Mouse (Mus musculus) forebrain, postnatal 0 days (tissue): ENCODE data around the gene Lima1. TPM values are rescaled to one million over a fixed set of nuclear protein-coding genes. Genes with fewer than 3 reads are reported as not detected.

Experiments
- ATAC-seq: fragments of 200-750 bp; cut with Nextera tagmentation; 2 replicates; pipeline ENCODE4 v1.8.0; 2017; ENCODE audit warnings: mild to moderate bottlenecking, moderate library complexity
- DNase-seq: peaks from one replicate; pipeline ENCODE4 v3.0.0-alpha.2; 2015
- H3K27ac ChIP-seq: fragments of 300-500 bp; sonication (generic); 2 replicates; pipeline ENCODE4 v1.5.1; 2014; ENCODE audit warnings: low read depth, mild to moderate bottlenecking, antibody characterized with exemption, low read length, moderate library complexity, mixed read lengths
- H3K27me3 ChIP-seq: fragments of 300-500 bp; sonication (generic); 2 replicates; pipeline ENCODE4 v1.6.1; 2014; ENCODE audit warnings: mild to moderate bottlenecking, low read length, mixed read lengths; ENCODE audit not compliant: insufficient read depth
- H3K36me3 ChIP-seq: fragments of 300-500 bp; sonication (generic); 2 replicates; pipeline ENCODE4 v1.6.1; 2014; ENCODE audit warnings: mild to moderate bottlenecking, moderate library complexity; ENCODE audit not compliant: insufficient read depth
- H3K4me1 ChIP-seq: fragments of 300-500 bp; sonication (generic); 2 replicates; pipeline ENCODE4 v1.6.1; 2014; ENCODE audit warnings: antibody characterized with exemption; ENCODE audit not compliant: insufficient read depth
- H3K4me2 ChIP-seq: fragments of 300-500 bp; sonication (generic); 2 replicates; pipeline ENCODE4 v1.6.1; 2014; ENCODE audit warnings: low read depth, mild to moderate bottlenecking, moderate library complexity
- H3K4me3 ChIP-seq: fragments of 300-500 bp; sonication (generic); 2 replicates; pipeline ENCODE4 v1.5.1; 2014; ENCODE audit warnings: low read depth, low read length, mixed read lengths
- H3K9ac ChIP-seq: fragments of 300-500 bp; sonication (generic); 2 replicates; pipeline ENCODE4 v1.6.1; 2014; ENCODE audit warnings: mild to moderate bottlenecking
- H3K9me3 ChIP-seq: fragments of 300-500 bp; sonication (generic); 2 replicates; pipeline ENCODE4 v1.6.1; 2016; ENCODE audit warnings: low read length
- CTCF ChIP-seq: sonication (generic); IDR thresholded peaks from 2 replicates; pipeline ENCODE4 v1.5.1; 2016; ENCODE audit warnings: antibody characterized with exemption, control low read depth, low read depth
- WGBS: fragments of 180-500 bp; shearing (Covaris S2); extraction: QIAGEN DNeasy Blood & Tissue Kit; methylation state at CpG from one replicate; pipeline ENCODE4 v1.1.7; 2014; 5-methylcytosine and 5-hydroxymethylcytosine counted together
- polyA plus RNA-seq: library from polyadenylated mRNA; unstranded; fragments of >200 nt; fragmentation: Nextera tagmentation; extraction: Ambion mirVana; gene quantifications from 2 replicates; pipeline ENCODE4 v1.2.1, GENCODE M21; 2015
- total RNA-seq: library from RNA; depleted of rRNA; stranded (reverse); fragments of >200 nt; gene quantifications from 2 replicates; pipeline ENCODE4 v1.2.3, GENCODE M21; 2014

Gene Lima1
- total and polyA plus RNA-seq, 2 experiments from 2014 or later: 9.7 to 11.8 TPM

DNA sequence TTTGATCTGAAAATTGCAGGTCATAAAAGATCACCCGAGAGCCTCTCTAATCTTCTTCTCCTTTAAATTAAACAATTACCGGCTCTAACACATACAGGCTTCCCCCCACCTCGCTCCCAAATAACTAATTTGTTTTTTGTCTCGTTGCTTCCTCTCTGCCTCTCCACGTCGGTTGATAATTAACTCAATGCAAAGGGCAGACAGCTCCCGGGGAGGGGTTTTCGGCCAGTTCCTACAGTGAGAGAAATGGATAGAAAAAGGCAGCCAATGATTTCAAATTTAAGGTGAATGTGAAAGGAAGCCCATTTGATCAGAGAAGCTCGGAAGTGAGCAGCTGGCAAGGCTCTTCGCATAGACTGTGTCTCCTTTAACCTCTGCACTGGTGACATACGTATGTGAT is 12.8 kb downstream of the Lima1 start:
- 35% methylated on average over 11 of the region's 11 CpGs for WGBS

DNA sequence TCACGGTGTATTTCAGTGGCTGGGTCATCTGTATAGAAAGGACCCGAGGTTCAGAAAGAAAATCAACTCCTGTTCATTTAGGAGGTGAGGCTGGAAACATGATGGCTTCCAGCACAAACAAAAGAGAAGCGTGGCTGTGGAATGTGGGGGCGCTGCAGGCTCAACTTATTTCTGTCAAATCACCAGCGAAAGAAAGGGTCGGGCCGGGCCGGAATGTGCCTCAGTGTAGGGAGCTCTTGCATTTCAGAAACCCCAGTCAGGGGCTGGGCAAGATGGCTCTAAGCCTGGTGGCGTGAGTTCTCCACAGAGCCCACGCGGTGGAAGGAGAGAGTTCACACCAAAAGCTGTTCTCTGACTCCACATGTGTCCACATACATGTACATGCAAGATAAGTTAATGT is 13.3 kb downstream of the Lima1 start:
- Histone ChIP-seq H3K9ac (no peak overlapping the region), H3K36me3 (no peaks in the 10 kb centered on the region; the same call in 1 of the 2 replicates), H3K4me2 (no peak overlapping the region), H3K9me3 (no peaks in the 10 kb centered on the region), H3K4me3 (no peak overlapping the region), H3K27me3 (no peaks in the 10 kb centered on the region), H3K4me1 (no peaks in the 10 kb centered on the region), H3K27ac (no peak overlapping the region)
- DNase-seq (no peak), ATAC-seq (no peak)
- 0 out of 2 replicates have a peak, but pooled peaks have one; percentile 23 for TF ChIP-seq CTCF
- WGBS: 27% methylated on average over 11 of the region's 11 CpGs

More for the DNA sequence above, 12.8 kb downstream of the Lima1 start:
- Histone ChIP-seq H3K4me3 (no peak overlapping the region), H3K9me3 (no peaks in the 10 kb centered on the region), H3K4me1 (no peaks in the 10 kb centered on the region), H3K27ac (no peak overlapping the region), H3K27me3 (no peaks in the 10 kb centered on the region), H3K9ac (no peak overlapping the region), H3K4me2 (no peak overlapping the region), H3K36me3 (no peaks in the 10 kb centered on the region; the same call in 1 of the 2 replicates)
- ATAC-seq: no peak
- DNase-seq: no peak
- TF ChIP-seq CTCF: no peak

DNA sequence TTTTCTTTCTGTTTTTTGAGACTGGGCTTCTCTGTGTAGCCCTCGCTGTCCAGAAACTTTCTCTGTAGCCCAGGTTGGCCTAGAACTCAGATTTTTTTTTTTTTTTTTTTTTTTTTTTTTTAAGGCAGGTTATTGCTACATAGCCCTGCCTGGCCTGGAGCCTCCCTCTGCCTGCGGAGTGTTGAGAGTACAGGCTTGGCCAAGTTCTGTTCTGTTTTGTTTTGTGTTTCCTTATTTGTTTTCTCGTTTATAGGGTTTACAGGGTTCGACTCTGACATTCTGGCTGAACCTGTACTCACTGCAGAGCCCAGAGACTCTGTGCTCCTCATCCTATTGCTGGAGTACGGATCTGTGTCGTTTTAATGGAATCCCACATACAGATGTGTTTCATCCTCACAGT is 13.7 kb downstream of the Lima1 start:
- no peak for DNase-seq
- Histone ChIP-seq H3K36me3 (no peaks in the 10 kb centered on the region; the same call in 1 of the 2 replicates), H3K4me3 (no peak overlapping the region), H3K4me1 (no peaks in the 10 kb centered on the region), H3K27ac (no peak overlapping the region), H3K4me2 (no peak overlapping the region), H3K9ac (no peak overlapping the region), H3K9me3 (no peaks in the 10 kb centered on the region), H3K27me3 (no peaks in the 10 kb centered on the region)
- no peak for TF ChIP-seq CTCF
- no peak for ATAC-seq
- WGBS: 73% methylated on average over 6 of the region's 6 CpGs

DNA sequence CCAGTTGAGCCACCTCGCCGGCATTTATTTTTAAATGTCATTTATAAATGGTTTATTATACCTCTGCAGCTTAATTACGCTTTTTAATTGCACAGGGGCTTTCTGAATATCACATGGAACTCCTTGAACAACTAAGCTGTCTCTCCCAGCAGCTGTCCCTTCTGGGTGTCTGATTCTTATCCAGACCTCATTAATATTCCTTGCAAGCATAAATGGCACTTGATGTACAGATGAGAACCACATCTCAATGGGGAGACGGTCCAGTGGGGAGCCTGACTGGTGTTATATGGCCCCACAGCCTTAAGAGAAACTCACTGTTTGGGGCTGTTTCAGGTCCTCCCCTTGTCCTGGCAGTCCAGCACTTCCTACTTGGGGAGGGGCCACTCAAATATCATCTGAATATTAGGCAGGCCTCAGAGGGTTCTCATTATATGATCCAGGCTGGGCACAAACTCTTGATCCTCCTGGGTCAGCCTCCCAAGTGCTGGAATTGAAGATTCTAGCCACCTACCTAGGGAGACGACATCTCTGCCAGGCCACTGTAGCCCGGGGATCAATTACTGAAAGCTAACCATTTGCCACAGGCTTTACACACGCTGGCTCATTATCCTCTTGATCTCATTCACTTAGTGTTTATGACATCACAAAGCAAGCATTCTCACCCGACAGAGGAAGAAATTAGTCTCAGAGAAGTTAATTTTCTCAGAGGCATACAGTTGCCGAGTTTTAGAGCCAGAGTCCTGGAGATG is 15.4 kb downstream of the Lima1 start:
- peak; percentile 38; the same call in 1 of the 2 replicates for ATAC-seq
- no peak for TF ChIP-seq CTCF
- H3K9me3 ChIP-seq: no peaks in the 10 kb centered on the region
- no peaks in the 10 kb centered on the region for H3K27me3 ChIP-seq
- no peak for DNase-seq
- no peak overlapping the region for H3K9ac ChIP-seq
- no peak overlapping the region for H3K27ac ChIP-seq
- no peaks in the 10 kb centered on the region; the same call in 1 of the 2 replicates for H3K36me3 ChIP-seq
- WGBS: 19% methylated on average over 9 of the region's 9 CpGs
- no peaks in the 10 kb centered on the region for H3K4me1 ChIP-seq
- H3K4me2 ChIP-seq: no peak overlapping the region
- no peak overlapping the region for H3K4me3 ChIP-seq

DNA sequence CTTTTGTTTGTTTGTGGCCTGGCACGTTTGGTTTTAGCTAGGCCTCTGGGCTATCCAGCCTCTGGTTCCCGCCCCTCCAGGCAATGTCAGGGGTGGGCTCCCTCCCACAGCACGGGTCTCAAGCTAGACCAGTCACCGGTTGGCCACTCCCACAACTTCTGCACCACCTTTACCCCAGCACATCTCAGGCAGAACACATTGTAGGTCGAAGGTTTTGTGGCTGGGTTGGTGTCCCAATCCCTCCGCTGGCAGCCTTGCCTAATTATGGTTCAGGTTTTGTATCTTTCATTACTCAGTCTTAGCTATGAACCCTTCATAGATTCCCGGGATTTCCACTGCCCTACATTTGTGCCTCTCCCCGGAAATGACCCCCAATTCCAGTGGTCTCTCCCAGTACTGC is 17.8 kb downstream of the Lima1 start:
- no peak overlapping the region for H3K9ac ChIP-seq
- TF ChIP-seq CTCF: no peak
- 71% methylated on average over 8 of the region's 8 CpGs for WGBS
- no peaks in the 10 kb centered on the region for H3K9me3 ChIP-seq
- no peaks in the 10 kb centered on the region for H3K36me3 ChIP-seq
- no peaks in the 10 kb centered on the region for H3K4me1 ChIP-seq
- H3K27ac ChIP-seq: no peak overlapping the region
- no peaks in the 10 kb centered on the region for H3K27me3 ChIP-seq
- DNase-seq: no peak
- H3K4me2 ChIP-seq: no peak overlapping the region
- no peak overlapping the region for H3K4me3 ChIP-seq
- no peak for ATAC-seq

DNA sequence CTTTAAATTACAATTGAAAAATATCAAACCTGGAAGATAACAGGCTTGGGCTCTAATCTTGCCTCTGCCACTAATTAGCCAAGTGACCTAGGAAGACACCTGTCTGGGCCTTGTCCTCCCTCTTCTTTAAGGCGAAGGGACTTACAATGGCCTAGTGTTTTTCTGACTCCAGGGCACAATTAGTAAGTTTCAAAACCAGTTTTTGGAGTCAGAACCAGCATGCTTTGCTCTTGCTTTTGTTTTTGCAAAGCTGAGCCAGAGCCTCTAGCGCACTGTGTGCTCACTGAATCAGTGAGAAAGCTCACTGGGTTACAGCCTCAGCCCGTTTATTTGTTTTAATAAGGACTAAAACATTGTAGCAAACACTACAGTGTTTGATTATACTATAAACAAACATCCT is 20.1 kb downstream of the Lima1 start:
- H3K4me3 ChIP-seq: no peak overlapping the region
- 30% methylated on average over 3 of the region's 3 CpGs for WGBS
- TF ChIP-seq CTCF: no peak
- H3K27me3 ChIP-seq: no peaks in the 10 kb centered on the region
- no peak overlapping the region for H3K27ac ChIP-seq
- H3K9me3 ChIP-seq: no peaks in the 10 kb centered on the region
- ATAC-seq (no peak), DNase-seq (no peak)
- H3K4me2 ChIP-seq: no peak overlapping the region
- no peak overlapping the region for H3K9ac ChIP-seq
- H3K4me1 ChIP-seq: no peaks in the 10 kb centered on the region
- no peaks in the 10 kb centered on the region for H3K36me3 ChIP-seq

DNA sequence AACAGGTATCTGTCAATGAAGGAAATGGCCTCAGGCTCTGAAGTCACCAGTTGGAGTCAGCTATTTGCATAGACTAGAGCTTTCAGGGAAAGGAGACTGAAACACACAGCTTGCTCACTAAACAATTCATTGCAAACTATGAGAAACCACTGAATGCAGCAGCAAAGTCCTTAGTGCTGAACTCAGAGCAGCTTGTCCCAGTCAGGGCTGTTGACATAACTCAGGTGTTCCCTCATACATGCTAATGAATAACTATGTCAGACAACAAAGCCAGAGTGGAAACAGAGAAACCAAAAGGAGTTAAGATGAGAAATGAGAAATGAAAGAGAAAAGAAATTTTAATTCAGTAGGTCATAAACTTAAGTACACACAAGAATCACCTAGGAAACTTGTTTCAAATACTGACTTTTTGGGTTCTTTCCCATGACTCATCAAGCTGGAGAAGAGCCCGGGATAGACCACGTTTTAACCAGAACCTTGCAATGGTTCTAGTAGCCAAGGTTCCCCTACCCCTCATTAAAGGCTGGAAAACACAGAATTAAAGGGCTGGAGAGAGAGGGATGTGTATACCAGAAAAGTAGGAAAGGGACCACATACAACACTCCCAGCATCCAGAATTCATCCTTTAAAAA is 22.5 kb downstream of the Lima1 start:
- H3K36me3 ChIP-seq: no peaks in the 10 kb centered on the region
- TF ChIP-seq CTCF: no peak
- WGBS: 85% methylated on average over 2 of the region's 2 CpGs

More for the DNA sequence above, 22.5 kb downstream of the Lima1 start:
- no peak overlapping the region for H3K4me3 ChIP-seq
- H3K4me2 ChIP-seq: no peak overlapping the region
- no peak overlapping the region for H3K27ac ChIP-seq
- DNase-seq (no peak), ATAC-seq (no peak)
- no peaks in the 10 kb centered on the region for H3K27me3 ChIP-seq
- H3K4me1 ChIP-seq: no peaks in the 10 kb centered on the region
- H3K9ac ChIP-seq: no peak overlapping the region
- no peaks in the 10 kb centered on the region for H3K9me3 ChIP-seq
